Mouse (Mus musculus): Measurements from ENCODE around the gene Mymk.
A peak's percentile ranks its signal among the peaks of the same experiment; 100 is the strongest.

- TF ChIP-seq CTCF (IDR thresholded peaks at IDR 0.05; ENCODE audit: insufficient read depth, low read length) (peak; percentile 16; the same call in 1 of the 2 replicates), POLR2A (IDR thresholded peaks at IDR 0.05; ENCODE audit: borderline replicate concordance, extremely low read depth, low read depth, low read length) (no peak)
These were observed 32.7 kb downstream of the Mymk start for GRCm38 (mm10) chr2:27039286-27039685.

Measured in lung, adult 2 months (tissue).